Mouse (Mus musculus): ENCODE results near the gene Terb2.

The Terb2 gene

DNA sequence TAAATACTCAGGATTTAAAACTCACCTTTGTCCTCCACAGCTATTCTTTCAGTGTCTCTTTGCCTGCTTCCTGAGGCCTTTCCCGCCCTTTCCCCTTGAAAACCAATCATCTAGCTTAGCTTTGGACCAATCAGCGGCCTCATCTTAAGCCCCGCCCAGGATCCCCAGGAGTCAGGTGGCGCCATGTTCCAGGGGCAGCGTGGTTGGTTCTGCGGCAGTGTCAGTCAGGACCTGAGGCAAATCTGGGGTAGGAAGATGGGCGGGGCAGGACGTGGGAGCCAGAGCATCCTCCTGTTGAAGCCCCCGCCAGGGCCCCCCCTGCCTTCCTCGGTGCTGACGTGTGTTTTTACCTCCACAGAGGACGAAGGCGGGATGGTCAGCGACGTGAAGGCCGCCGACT is at the start of gene Terb2, which contains the start of gene Patl2:
Gene Terb2 (plus strand): TSS at position 167 of the 400 bp plus-strand sequence.
Gene Patl2 (minus strand): TSS at position 84 of the 400 bp plus-strand sequence.
- DNase-seq (ENCODE audit: low read depth in 2 of 2, low spot score in 2 of 2) = no peak

DNA sequence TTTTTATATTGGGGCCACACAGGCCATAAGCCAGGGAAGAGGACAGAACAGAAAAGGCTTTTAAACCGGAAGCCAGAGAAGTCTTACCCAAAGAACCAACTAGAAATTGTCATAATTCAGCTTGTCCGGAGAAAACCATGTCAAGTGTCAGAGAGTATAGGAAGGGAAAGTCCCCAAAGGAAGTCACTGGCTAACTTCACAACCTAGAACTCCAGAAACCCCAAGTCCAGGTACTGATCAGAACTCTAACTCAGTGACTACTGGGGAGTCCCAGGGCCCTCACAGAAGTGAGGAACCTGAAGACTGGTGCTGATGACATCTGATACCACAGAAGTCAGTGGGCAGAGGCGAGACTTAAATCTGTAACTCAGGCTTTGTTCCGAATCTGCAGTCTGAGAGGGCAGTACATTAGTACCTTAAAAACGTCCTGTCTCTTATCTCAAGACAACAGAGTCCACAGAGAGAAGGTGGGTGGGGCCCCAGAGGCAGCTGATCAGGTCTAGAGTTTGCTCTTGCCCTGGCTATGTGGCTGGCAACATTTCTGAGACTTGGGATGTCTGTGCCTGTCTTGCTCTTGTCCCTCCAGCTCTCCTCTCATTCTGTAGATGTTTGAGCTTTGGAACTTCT is 48.1 kb upstream of the Terb2 start:
- DNase-seq (ENCODE audit: low read depth in 2 of 2, low spot score in 2 of 2) = no peak

DNA sequence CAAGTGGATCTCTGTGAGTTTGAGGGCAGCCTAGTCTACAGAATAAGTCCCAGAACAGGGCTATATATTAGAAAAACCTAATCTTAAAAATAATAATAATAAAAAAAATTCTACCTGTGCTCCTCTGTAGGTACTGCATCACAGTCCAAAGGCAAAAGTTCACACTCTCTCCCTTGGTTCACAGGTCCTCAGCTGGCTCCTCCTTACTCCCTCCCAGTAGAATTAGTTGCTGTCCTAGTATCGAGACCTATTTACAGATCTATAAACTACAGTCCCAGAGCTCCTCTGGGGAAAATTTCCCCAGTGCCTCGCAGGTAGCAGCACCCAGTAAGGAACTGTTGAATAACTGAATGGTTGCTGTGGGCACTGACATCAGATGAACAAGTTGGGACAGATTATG is 45.3 kb upstream of the Terb2 start:
- no peak for DNase-seq (ENCODE audit: low read depth in 2 of 2, low spot score in 2 of 2)

DNA sequence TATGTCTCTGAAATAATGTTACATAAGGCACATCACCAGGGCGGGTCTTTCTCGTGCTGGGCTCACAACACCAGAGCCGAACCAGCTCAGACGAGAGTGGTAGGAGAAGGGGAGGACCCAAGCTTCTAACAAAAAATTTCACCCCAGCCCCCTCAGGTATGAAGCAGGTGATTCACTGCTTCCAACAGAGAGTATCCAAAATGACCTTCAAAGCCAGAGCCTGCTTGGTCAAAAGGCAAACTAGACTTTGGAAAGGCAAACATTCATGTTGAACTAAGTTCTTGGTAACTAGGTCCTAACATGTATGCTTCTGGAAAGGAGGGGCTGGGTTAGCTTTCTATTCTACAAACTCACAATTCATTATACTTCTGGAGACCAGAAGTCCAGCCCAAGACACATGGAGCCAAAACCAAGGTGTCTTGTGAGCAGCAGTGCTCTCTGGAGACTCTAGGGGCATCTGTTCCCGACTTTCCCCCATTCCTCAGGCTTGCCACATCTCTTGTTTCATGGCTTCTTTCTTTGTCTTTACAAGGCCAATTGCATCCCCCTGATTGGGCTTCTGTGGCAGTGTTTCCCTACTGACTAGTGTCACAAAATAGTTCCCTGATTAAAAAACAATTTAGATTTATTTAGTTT is 44.6 kb upstream of the Terb2 start:
- no peak for DNase-seq (ENCODE audit: low read depth in 2 of 2, low spot score in 2 of 2)

DNA sequence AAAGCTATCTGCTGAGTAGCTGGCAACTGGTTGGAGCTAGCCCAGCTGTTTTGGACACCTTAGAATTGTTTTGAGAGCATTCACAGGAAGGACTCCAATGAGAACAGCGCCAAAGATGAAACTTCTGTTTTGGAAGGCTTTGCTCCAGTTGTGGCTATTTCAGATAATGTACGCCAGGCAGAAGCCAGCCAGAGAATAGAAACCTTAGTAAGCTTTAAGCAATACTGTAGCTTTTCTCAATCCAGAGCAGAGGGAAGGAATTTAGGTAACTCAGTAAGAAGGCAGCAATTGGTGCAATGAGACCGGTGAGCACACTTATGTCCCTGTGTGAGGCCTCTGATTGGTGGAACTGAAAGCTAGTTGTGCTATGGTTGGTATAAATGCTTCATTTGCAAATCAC is 43.0 kb upstream of the Terb2 start:
- no peak for DNase-seq (ENCODE audit: low read depth in 2 of 2, low spot score in 2 of 2)

DNA sequence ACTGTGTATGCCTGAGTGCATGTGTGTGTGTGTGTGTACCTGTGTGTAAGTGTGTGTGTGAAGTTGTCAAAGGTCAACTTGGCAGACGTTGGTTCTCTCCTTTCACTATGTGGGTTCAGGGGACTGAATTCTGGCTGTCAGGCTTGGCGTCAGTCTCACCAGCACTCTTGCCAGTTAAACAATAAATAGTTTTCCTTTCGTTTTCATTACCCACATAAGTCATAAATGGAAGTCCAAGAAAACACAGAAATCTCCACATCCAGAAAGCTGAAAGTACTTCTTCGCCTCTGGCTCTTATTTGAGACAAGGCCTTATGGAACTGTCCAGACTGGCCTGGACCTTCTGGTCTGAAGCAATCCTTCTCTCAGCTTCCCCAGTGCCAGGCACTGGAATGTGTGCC is 40.3 kb upstream of the Terb2 start:
- no peak for DNase-seq (ENCODE audit: low read depth in 2 of 2, low spot score in 2 of 2)

DNA sequence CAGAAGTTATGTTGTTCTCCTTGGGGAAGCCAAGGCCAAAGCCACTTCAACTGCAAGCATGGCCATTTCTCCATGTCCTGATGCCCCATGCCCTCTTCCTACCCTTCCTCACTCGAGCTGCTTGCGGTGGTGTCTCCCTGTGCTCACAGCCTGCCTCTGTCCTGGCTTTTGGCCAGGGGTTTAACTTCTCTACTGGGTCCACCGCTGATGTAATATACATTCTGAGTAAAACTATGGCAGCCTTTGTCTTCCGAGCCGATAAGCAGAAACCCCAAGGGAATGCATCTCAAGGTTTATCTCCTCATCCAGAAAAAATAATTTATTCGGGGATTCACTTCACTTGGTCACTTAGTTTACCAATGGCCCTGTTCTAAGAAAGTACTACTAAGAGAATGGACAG is 39.4 kb upstream of the Terb2 start:
- no peak for DNase-seq (ENCODE audit: low read depth in 2 of 2, low spot score in 2 of 2)

DNA sequence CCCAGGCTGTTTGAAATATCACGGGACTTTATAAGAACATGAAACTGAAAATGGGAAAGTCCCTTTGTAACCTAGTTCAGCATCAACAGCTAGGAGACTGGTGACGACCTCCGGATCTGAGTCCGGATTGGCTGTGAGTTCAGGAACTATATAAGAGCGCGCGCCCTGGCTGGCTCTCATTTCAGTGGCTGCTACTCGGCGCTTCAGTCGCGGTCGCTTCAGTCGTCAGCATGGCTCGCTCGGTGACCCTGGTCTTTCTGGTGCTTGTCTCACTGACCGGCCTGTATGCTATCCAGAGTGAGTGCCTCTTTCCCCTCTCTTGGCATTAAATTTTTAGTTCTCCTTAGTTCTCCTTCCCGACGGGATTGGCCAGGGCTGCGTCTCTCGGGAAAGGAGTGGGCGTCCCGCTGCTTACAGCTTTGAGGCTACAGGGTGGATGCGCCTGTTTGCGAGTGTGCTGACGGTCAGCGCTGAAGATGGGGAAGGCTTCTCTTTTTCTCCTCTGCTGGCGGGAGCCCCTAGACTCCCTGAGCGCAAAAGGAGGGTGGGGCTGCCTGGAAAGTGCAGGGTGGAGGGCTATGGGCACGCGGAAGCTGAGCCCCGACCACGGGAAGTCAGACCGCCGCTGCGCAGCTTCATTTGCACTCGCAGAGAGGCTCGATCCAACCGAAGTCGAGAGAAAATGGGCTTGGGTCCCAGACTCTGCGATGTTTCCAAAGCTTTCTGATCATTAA is 38.4 kb upstream of the Terb2 start, which contains the start of gene B2m:
Gene B2m (plus strand): TSS at position 179 of the 734 bp plus-strand sequence.
- DNase-seq (ENCODE audit: low read depth in 2 of 2, low spot score in 2 of 2) = peak; percentile 96 to 97

DNA sequence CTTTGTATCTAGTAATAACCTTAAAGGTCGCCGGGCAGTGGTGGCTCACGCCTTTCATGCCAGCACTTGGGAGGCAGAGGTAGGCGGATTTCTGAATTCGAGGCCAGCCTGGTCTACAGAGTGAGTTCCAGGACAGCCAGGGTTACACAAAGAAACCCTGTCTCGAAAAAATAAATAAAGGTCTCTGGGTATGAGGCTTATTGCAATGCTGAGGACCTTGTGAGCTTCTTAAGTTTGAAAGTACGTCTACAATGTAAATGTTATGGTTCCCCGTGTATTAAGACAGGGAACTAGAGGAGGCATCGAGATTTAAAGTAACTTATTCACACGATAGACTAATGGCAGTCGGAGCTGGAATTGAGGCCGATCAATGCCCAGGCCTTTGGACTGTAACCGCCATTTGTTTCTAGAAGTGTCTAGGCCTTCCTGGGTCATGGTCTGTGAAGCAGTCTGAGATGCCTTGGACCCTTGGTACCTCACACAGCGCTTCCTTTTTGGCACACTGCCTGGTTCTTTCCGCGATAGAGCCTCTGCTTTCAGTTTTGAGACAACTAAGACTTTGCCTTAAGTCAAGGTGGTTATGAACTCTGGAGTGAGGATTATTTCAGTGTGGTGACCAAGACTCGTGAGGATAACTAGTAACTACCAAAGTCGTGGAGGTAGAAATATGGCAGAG is 37.7 kb upstream of the Terb2 start:
- DNase-seq (ENCODE audit: low read depth in 2 of 2, low spot score in 2 of 2) = peak; percentile 69 to 72

DNA sequence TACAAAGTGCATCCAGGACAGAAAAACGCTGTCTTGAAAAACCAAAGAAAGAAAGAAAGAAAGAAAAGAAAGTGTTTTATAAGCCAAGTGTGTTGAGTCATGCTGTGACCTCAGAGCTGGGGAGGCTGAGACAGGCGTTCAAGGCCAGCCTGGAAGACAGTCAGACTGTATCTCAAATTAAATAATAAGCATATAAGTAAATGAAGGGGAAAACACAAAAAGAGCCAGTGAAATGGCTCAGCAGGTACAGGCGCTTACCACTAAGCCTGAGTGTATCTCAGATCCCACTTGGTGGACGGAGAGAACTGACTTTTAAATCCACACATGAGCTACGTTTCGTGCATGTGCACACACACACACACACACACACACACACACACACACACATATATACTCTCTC is 36.8 kb upstream of the Terb2 start:
- DNase-seq (ENCODE audit: low read depth in 2 of 2, low spot score in 2 of 2) = no peak

DNA sequence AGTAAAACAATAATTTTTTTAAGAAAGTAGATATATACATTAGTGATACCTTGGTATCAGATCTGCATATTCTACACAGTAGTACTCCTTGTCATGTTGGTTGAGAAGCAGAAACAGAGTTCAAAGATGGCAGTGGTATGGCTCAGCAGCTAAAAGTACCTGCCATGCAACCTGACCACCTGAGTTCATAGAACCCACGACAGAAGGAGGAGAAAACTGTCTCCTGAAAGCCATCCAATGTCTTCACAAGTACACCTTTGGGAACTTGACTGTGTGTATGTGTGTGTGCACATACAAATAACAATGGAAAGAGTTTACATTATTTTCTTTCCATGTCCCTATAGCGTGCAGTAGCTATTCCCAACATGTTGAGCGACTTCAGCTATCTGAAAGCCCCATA is 36.4 kb upstream of the Terb2 start:
- no peak for DNase-seq (ENCODE audit: low read depth in 2 of 2, low spot score in 2 of 2)

DNA sequence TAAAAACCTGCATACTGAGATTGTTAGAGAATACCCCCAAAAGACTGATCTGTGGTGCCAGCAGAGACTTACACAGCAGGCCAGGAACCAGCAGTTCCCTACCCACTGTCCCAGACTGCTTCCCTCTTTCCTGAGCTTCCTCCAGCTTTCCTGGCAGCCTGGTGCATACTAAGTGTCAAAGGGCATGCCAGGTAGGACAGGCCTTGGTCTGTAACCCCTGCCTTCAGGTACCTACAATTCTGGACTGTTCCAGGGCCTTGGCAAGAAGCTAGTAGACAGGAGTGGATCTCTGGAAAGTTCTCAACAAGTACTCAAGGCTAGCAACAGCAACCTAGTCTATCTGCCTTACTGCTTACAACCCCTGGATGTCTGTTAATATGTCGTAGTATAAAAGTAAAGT is 34.9 kb upstream of the Terb2 start:
- no peak for DNase-seq (ENCODE audit: low read depth in 2 of 2, low spot score in 2 of 2)

DNA sequence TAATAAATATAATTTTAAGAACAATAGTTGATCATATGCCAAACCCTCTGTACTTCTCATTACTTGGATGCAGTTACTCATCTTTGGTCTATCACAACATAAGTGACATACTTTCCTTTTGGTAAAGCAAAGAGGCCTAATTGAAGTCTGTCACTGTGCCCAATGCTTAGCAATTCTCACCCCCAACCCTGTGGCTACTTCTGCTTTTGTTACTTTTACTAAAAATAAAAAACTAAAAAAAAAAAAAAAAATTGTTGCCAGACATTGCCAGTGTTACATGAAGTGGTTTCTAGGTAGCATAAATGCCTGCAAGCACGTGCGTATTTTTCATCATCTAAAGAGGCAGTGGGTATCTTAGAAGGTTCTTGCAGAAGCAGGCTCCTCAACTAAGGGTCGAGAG is 33.2 kb upstream of the Terb2 start:
- no peak for DNase-seq (ENCODE audit: low read depth in 2 of 2, low spot score in 2 of 2)

DNA sequence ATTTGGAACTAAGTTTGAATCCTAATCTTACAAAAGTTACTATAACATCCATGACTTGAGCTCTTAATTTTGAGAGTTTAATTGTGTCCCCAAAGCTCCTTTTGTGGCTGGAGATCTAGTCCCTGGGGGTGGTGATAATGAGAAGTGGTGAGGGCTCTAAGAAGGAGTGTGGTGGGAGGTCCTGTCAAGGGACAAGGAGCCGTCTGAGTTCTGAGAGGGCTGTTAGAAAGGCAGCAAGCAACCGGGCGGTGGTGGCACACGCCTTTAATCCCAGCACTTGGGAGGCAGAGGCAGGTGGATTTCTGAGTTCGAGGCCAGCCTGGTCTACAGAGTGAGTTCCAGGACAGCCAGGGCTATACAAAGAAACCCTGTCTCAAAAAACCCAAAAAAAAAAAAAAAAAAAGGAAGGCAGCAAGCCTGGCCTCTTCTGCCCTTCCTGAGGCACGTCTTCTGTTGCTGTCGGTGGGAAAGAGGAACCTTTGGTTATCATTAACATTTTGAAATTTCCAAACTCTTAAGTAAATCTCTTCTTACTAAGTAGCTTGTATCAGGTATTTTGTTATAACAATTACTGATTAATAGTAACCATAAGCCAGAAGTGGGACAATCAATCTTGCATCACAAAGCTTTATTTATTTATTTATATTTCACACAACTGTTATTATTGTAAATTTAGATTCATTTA is 32.2 kb upstream of the Terb2 start:
- DNase-seq (ENCODE audit: low read depth in 2 of 2, low spot score in 2 of 2) = no peak

DNA sequence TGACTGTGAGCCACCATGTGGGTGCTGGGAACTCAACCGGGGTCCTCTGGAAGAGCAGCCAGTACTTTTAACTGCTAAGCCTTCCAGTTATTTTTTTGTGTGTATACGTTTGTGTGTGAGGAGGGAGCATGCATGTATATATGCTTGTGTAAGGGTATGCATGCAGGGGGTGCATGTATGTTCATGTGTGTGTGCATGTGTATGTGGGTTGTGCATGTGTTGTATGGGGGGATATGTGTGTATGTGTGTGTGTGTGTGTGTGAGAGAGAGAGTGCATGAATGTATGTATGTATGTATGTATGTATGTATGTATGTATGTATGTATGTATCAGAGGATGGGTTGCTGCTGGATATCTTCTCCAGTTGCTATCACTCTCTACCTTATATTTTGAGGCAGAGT is 31.6 kb upstream of the Terb2 start:
- DNase-seq (ENCODE audit: low read depth in 2 of 2, low spot score in 2 of 2) = no peak

DNA sequence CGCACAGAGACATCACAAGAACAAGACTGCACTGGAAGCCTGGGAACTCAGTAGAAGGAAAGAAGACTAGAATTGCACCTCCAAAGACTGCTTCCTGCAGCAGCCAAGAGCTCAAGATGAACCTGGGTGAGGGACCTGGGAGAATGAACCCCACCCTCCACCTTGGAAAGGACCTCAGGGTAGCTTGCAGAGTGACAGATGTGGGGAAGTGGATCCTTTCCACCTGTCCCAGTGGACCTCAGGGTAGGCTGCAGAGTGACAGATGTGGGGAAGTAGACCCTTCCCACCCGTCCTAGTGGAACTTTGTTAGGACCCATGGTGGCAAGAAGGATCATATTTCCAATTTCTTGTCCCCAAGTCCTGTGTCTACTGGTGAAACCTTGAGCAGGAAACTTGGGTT is 30.8 kb upstream of the Terb2 start:
- DNase-seq (ENCODE audit: low read depth in 2 of 2, low spot score in 2 of 2) = no peak

DNA sequence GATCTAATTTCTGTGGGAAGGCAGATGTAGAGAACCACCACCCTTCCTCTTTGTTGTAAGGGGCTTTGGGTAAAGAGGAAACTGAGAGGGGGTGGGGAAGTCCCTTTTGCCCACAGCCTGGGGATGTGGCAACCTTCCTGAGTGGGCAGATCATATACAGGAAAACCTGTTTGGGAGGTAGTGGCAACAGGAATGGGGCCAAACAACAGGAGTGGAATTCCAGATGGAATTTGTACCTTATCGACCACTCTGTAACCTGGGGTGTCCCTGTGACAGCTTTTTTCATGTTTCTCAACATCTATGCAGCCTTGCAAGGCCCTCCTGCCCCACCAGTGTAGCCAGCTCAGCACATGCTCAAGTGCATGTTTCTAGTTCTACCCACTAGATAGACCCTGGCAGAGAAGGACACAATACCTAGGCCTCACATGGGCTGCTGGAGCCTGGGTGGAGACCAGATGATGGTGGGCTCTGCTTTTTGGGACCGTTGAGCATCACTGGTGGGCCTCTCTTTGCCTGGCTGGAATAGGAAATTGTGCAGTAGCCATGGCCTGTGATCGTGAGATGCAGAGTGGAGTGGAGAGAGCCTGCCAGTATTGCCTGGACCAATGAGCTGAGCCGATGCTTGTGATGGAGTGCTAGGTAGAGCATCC is 29.9 kb upstream of the Terb2 start:
- DNase-seq (ENCODE audit: low read depth in 2 of 2, low spot score in 2 of 2) = no peak

DNA sequence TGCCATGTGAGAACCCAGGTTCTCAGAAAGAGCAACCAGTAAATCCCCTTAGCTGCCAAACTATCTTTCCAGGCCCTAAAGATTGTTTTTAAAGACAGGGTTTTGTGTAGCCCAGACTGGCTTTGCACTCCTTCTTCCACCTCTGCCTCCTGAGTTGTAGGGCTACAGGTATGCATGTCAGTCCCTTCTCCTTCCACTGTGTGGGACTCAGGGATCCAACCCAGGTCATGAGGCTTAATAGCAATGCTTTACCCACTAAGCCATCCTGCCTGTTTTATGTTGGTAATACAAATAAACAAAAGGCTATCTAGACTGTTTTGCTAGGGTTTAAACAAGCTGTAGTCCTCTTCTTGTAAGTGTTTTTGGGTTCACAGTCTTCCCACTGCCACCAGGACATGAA is 28.5 kb upstream of the Terb2 start:
- no peak for DNase-seq (ENCODE audit: low read depth in 2 of 2, low spot score in 2 of 2)

DNA sequence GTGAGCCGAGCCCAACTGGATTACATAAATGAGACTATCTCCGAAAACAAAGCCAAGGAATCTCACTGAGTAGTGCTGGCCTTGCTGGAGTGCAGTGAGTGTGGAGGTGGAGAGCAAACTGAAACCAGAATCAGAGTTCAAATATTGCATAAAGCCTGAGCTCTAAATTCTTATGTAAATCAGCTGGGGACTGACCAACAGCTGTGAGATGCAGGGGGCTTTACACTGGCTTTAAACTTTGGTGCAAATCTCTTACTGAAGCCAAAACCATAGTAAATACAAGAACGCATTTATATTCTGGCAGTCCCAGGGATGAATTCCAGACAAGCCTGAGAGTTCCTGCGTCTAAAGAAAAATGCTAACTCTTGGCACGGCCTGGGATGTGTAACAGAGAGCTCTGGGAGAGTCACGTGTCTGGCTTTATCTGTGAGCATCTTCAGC is 27.7 kb upstream of the Terb2 start:
- no peak for DNase-seq (ENCODE audit: low read depth in 2 of 2, low spot score in 2 of 2)

DNA sequence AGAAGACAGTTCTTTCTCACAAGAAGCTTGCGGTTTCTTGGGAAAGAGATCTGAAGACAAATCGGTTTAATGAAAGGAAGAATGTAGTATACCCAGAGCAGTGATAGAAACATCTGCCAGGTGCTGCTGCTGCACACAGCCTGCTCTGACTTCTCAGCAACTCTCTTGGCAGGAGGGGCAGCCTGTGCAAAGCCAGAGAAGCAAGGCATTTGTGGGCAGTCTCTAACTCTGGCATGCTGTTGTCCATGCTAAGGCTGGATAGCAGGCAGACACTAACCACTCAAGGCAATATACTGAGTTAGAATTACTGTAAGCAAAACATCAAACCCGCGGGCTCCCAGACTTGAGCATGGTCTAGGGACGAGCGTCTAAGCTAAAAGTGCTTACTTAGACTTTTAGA is 26.4 kb upstream of the Terb2 start:
- no peak for DNase-seq (ENCODE audit: low read depth in 2 of 2, low spot score in 2 of 2)

DNA sequence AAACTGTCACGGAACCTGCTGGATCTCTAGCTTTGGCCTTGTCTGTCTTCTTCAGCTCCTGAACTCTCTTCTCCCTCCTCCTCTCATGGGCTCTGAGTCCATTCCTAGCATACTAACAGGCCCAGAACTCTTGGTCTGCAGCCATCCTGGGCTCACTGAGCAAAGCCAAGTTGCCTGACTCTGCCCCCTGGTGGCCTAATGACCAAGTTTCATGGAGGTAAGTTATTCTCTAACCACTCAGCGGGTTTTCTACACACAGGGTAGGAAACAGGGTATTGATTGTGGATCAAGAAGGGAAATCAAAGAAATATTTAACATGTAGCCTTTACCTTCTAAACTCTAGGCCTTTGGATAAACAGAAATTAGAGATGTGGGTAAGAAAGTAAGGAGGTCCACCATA is 25.4 kb upstream of the Terb2 start, which contains the start of gene Trim69:
Gene Trim69 (plus strand): TSS at position 21 of the 400 bp plus-strand sequence.
- peak; percentile 79 to 83 for DNase-seq (ENCODE audit: low read depth in 2 of 2, low spot score in 2 of 2)
